Mouse (Mus musculus) forebrain, embryonic 13.5 days (tissue): ENCODE measurements around the gene Tceanc. TPM values are rescaled to one million over a fixed set of nuclear protein-coding genes. Genes with fewer than 3 reads are reported as not detected.
"Not testable (repeated sequence)": the region's sequence is repeated elsewhere in the genome, so short reads cannot be mapped to it uniquely, and the experiment has no call there.

Source experiments
- ATAC-seq: fragments of 200-750 bp; cut with Nextera tagmentation; 2 replicates; pipeline ENCODE4 v1.8.0; 2017
- H3K27ac ChIP-seq: fragments of 300-500 bp; sonication (generic); 2 replicates; pipeline ENCODE4 v1.5.1; 2015; ENCODE audit warnings: inconsistent platforms, mild to moderate bottlenecking, moderate library complexity
- H3K27me3 ChIP-seq: fragments of 300-500 bp; sonication (generic); 2 replicates; pipeline ENCODE4 v1.6.1; 2015; ENCODE audit warnings: mild to moderate bottlenecking, inconsistent platforms
- H3K36me3 ChIP-seq: fragments of 300-500 bp; sonication (generic); 2 replicates; pipeline ENCODE4 v1.6.1; 2015; ENCODE audit warnings: mild to moderate bottlenecking, inconsistent platforms; ENCODE audit not compliant: poor library complexity, severe bottlenecking
- H3K4me1 ChIP-seq: fragments of 300-500 bp; sonication (generic); 2 replicates; pipeline ENCODE4 v1.6.1; 2015; ENCODE audit warnings: inconsistent platforms
- H3K4me2 ChIP-seq: fragments of 300-500 bp; sonication (generic); 2 replicates; pipeline ENCODE4 v1.6.1; 2015; ENCODE audit warnings: inconsistent platforms, mild to moderate bottlenecking, moderate library complexity
- H3K4me3 ChIP-seq: fragments of 300-500 bp; sonication (generic); 2 replicates; pipeline ENCODE4 v1.5.1; 2015; ENCODE audit warnings: mild to moderate bottlenecking, inconsistent platforms
- H3K9ac ChIP-seq: fragments of 300-500 bp; sonication (generic); 2 replicates; pipeline ENCODE4 v1.6.1; 2015; ENCODE audit warnings: mild to moderate bottlenecking, inconsistent platforms
- H3K9me3 ChIP-seq: fragments of 300-500 bp; sonication (generic); replicated peaks from 2 replicates; pipeline ENCODE4 v1.6.1; 2016; ENCODE audit warnings: inconsistent platforms
- WGBS: fragments of 180-500 bp; shearing (Covaris S2); methylation state at CpG from one replicate; pipeline ENCODE4 v1.1.7; 2015; 5-methylcytosine and 5-hydroxymethylcytosine counted together
- polyA plus RNA-seq: library from polyadenylated mRNA; unstranded; fragments of >200 nt; fragmentation: Nextera tagmentation; extraction: Ambion mirVana; gene quantifications from 2 replicates; pipeline ENCODE4 v1.2.1, GENCODE M21; 2015

Tceanc gene
- polyA plus RNA-seq, 1 experiment from 2014 or later = 9.6 TPM

DNA sequence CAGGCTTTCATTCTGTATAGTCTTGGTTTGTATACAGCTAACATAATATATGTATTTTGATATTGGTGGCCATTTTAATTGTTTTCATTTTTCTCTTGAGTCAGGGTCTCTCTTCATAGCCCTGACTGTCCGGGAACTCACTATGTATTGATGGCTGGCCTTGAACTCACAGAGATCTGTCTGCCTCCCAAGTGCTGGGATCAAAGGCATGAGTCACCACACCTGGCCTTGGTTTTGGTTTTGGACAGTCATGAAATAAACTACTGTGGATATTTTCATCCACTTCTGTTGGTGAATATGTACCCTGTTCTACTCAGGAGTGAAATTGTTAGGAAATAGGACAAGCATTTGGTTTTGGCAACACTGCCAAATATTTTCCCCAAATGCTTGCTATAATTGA is 1.7 kb downstream of the Tceanc start:
- Histone ChIP-seq H3K36me3 (no peaks in the 10 kb centered on the region), H3K4me3 (no peak overlapping the region), H3K4me1 (no peaks in the 10 kb centered on the region), H3K27ac (no peak overlapping the region), H3K27me3 (peaks cover 14% of the 10 kb centered on the region; the same call in 1 of the 2 replicates), H3K9ac (no peak overlapping the region), H3K9me3 (no peaks in the 10 kb centered on the region), H3K4me2 (no peak overlapping the region)
- no peak for ATAC-seq
- WGBS = 100% methylated on average over 1 of the region's 1 CpGs

- 93% methylated on average over 3 of the region's 3 CpGs for WGBS
- no peak for ATAC-seq
- H3K27me3 ChIP-seq = peaks cover 14% of the 10 kb centered on the region; the same call in 1 of the 2 replicates
Observed at GRCm38 (mm10) chrX:166515923-166516322, 2.4 kb downstream of the Tceanc start.

GRCm38 (mm10) chrX:166514035-166514434 is 4.3 kb downstream of the Tceanc start:
- not testable (repeated sequence) for H3K36me3 ChIP-seq, H3K9ac ChIP-seq, H3K4me1 ChIP-seq, H3K27ac ChIP-seq, H3K9me3 ChIP-seq, ATAC-seq, H3K4me3 ChIP-seq
- peaks cover 11% of the 10 kb centered on the region; the same call in 1 of the 2 replicates for H3K27me3 ChIP-seq
- WGBS = 26% methylated on average over 12 of the region's 12 CpGs
- peak overlapping the region; percentile 37 for H3K4me2 ChIP-seq

More at GRCm38 (mm10) chrX:166515923-166516322, 2.4 kb downstream of the Tceanc start:
- Histone ChIP-seq H3K9me3 (no peaks in the 10 kb centered on the region), H3K9ac (no peak overlapping the region), H3K4me2 (no peak overlapping the region), H3K36me3 (no peaks in the 10 kb centered on the region), H3K27ac (no peak overlapping the region), H3K4me3 (no peak overlapping the region), H3K4me1 (no peaks in the 10 kb centered on the region)

DNA sequence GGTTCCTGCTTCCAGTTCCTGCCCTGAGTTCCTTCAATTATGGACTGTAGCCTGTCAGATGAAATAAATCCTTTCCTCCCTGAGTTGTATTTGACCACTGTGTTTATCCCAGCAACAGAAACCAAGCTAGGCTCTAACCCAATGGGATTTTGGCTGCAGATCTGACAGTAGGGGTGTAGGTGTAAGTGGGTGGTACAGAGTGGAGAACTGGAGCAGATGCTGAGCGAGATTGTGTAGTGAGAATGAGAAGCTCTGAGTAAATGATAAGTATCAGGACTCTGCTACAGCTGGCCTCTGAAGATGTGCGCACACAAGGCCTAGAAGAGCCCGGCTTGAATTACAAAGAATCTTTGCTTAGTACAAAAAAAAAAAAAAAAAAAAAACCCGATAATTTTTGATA is 6.3 kb downstream of the Tceanc start:
- H3K36me3 ChIP-seq = no peaks in the 10 kb centered on the region
- no peak overlapping the region for H3K4me2 ChIP-seq
- H3K4me1 ChIP-seq = peaks cover 6% of the 10 kb centered on the region; the same call in 1 of the 2 replicates
- no peak overlapping the region for H3K4me3 ChIP-seq
- no peak overlapping the region for H3K9ac ChIP-seq
- 0 out of 2 replicates have a peak, but pooled peaks cover 7% of the 10 kb centered on the region for H3K27me3 ChIP-seq
- no peaks in the 10 kb centered on the region for H3K9me3 ChIP-seq
- 90% methylated on average over 4 of the region's 4 CpGs for WGBS
- no peak for ATAC-seq
- H3K27ac ChIP-seq = no peak overlapping the region

DNA sequence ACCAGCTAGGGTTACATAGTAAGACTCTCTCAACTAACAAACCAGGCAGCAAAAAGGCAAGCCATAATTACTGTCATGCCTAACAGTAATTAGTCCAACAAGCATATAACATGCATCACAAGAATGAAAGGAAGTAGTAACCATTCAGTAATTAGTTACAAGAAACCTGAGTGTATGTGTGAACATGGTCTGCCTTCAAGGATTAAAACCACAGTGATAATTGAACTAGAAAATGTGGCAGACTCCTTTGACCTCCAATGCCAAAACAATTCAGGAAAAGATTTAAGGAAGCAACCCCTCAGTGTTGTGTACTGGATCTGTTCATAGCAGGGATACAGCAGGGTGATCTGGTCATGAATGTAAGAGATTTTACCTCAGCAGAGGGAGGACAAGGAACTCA is 7.3 kb downstream of the Tceanc start:
- H3K9me3 ChIP-seq = no peaks in the 10 kb centered on the region
- H3K27ac ChIP-seq = no peak overlapping the region
- H3K4me2 ChIP-seq = no peak overlapping the region
- H3K27me3 ChIP-seq = 0 out of 2 replicates have a peak, but pooled peaks cover 6% of the 10 kb centered on the region
- no peaks in the 10 kb centered on the region for H3K36me3 ChIP-seq
- no peak overlapping the region for H3K9ac ChIP-seq
- ATAC-seq = no peak
- H3K4me1 ChIP-seq = peaks cover 6% of the 10 kb centered on the region; the same call in 1 of the 2 replicates
- H3K4me3 ChIP-seq = no peak overlapping the region

GRCm38 (mm10) chrX:166509761-166510738 is 8.3 kb downstream of the Tceanc start:
- Histone ChIP-seq H3K4me3 (peak overlapping the region; percentile 52), H3K4me1 (peaks cover 6% of the 10 kb centered on the region; the same call in 1 of the 2 replicates), H3K4me2 (peak overlapping the region; percentile 54), H3K27me3 (no peaks in the 10 kb centered on the region), H3K9ac (peak overlapping the region; percentile 78), H3K9me3 (no peaks in the 10 kb centered on the region), H3K27ac (peak overlapping the region; percentile 96), H3K36me3 (0 out of 2 replicates have a peak, but pooled peaks cover 3% of the 10 kb centered on the region)
- WGBS = 14% methylated on average over 52 of the region's 65 CpGs
- ATAC-seq = peak; percentile 98

DNA sequence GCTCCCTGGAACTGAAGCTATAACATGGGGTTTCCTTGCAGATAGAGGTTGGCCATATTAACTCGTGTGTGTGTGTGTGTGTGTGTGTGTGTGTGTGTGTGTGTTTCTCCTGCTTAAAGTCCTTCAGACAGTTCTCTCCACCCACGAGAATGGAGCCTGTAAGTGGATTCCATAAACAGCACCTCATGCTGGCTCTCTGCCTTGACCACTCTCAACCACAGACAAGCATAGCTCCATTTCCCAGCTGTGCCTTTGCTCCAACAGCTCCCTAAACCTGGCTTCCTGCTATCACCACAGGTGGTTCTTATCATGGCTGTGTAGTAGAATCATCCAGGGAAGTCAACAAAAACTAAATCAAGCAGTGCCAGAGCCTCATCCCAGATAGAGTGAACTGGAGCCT is 13.9 kb downstream of the Tceanc start:
- Histone ChIP-seq H3K4me2 (no peak overlapping the region), H3K4me3 (no peak overlapping the region), H3K9me3 (no peaks in the 10 kb centered on the region), H3K9ac (no peak overlapping the region), H3K36me3 (peaks cover 6% of the 10 kb centered on the region; the same call in 1 of the 2 replicates), H3K27ac (no peak overlapping the region), H3K4me1 (peaks cover 5% of the 10 kb centered on the region; the same call in 1 of the 2 replicates), H3K27me3 (no peaks in the 10 kb centered on the region)
- ATAC-seq = no peak
- 82% methylated on average over 2 of the region's 2 CpGs for WGBS

DNA sequence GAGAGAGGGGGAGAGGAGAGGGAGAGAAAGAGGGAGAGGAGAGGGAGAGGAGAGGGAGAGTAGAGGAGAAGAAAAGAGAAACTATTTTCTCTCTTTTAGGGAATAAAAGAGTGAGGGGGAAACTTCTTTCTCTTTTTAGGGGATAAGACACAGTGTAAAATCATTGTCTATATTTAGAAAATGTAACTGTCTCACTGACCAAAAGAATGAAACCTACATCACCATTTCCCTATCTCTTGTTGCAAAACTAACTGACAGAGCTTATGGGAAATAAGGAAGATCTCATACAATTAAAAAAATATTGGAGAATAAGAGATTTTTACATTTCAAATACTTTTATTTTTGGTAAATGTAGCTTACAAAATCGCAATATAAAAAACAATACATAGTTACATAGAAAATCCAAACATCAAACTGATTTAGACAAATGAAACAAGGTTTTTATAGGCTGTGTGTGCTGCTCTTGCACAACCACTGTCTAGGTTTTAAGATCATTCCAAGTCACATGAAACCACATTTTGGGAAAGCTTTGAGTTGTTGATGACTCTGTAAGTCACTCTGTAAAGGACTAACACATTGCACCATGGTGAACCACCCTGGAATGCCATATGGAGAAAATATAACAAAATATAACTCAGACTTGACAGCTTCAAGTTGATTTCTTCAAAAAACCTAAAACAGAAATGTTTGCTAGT is 18.7 kb downstream of the Tceanc start:
- ATAC-seq = no peak
- Histone ChIP-seq H3K9ac (no peak overlapping the region), H3K27ac (no peak overlapping the region), H3K4me3 (no peak overlapping the region), H3K27me3 (no peaks in the 10 kb centered on the region), H3K36me3 (peaks cover 3% of the 10 kb centered on the region; the same call in 1 of the 2 replicates), H3K9me3 (no peaks in the 10 kb centered on the region), H3K4me2 (no peak overlapping the region), H3K4me1 (no peaks in the 10 kb centered on the region)
- WGBS = 79% methylated on average over 1 of the region's 1 CpGs

GRCm38 (mm10) chrX:166497771-166498170 is 20.6 kb downstream of the Tceanc start:
- ATAC-seq = no peak
- 44% methylated on average over 4 of the region's 4 CpGs for WGBS

GRCm38 (mm10) chrX:166495052-166495451 is 23.3 kb downstream of the Tceanc start:
- H3K4me1 ChIP-seq = no peaks in the 10 kb centered on the region
- H3K27me3 ChIP-seq = no peaks in the 10 kb centered on the region
- no peaks in the 10 kb centered on the region for H3K36me3 ChIP-seq
- H3K9ac ChIP-seq = no peak overlapping the region
- no peak overlapping the region for H3K4me2 ChIP-seq
- no peak overlapping the region for H3K4me3 ChIP-seq
- no peaks in the 10 kb centered on the region for H3K9me3 ChIP-seq
- WGBS = 91% methylated on average over 2 of the region's 2 CpGs
- no peak for ATAC-seq
- no peak overlapping the region for H3K27ac ChIP-seq

More at GRCm38 (mm10) chrX:166497771-166498170, 20.6 kb downstream of the Tceanc start:
- Histone ChIP-seq H3K9me3 (no peaks in the 10 kb centered on the region), H3K27me3 (no peaks in the 10 kb centered on the region), H3K36me3 (peaks cover 3% of the 10 kb centered on the region; the same call in 1 of the 2 replicates), H3K4me3 (no peak overlapping the region), H3K4me2 (no peak overlapping the region), H3K9ac (no peak overlapping the region), H3K4me1 (no peaks in the 10 kb centered on the region), H3K27ac (no peak overlapping the region)

DNA sequence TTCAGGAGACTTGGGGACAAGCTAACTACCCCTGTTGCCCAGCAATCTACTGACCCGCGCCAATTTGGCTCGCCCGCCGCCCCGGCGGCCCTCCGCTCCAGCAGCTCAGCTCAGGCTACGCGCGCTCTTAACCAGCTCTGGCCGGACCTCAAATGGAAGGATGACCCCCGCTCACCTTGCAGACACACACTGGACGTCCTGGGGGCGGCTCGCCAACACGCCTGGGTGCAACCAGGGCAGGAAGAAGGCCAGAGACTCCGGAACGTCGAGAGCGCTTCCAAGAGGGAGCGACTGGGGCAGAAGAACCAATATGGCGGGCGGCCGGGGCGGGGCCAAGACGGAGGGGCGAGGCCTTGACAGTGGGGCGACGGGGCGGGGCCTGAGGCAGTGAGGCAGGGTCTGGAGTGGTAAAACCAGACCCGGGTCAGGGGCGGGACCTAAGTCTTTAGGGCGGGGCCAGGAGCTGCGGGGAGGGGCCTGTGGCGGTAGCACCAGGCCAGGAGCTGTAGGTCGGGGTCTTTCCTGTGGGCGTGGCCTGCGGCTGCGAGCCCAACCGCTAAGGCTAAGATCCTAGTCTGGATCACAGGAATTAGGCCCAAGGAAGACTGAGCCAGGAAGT is 38.9 kb downstream of the Tceanc start, which contains the start of gene Rab9:
Rab9 (minus strand) TSS at position 503 of the 619 bp plus-strand sequence.
- WGBS = 16% methylated on average over 41 of the region's 41 CpGs
- Histone ChIP-seq H3K36me3 (no peaks in the 10 kb centered on the region), H3K4me1 (peaks cover 9% of the 10 kb centered on the region; the same call in 1 of the 2 replicates), H3K9me3 (no peaks in the 10 kb centered on the region), H3K4me3 (peak within 1 kb of the TSS; percentile 59), H3K9ac (peak within 1 kb of the TSS; percentile 72), H3K27ac (peak within 1 kb of the TSS; percentile 54; the same call in 1 of the 2 replicates), H3K27me3 (no peaks in the 10 kb centered on the region), H3K4me2 (peak within 1 kb of the TSS; percentile 68)
- peak; percentile 99 for ATAC-seq
